Mouse (Mus musculus): ENCODE measurements around the gene Mb21d2.

- TF ChIP-seq CTCF (IDR thresholded peaks at IDR 0.05 in 2 of 3, conservative IDR thresholded peaks at IDR 0.05 in 1 of 3; ENCODE audit: control insufficient read depth in 1 of 3, insufficient read depth in 1 of 3, low read depth in 2 of 3, low read length in 3 of 3, poor library complexity in 1 of 3, severe bottlenecking in 1 of 3) (no peak), ZNF384 (IDR thresholded peaks at IDR 0.05; ENCODE audit: low read depth, low read length) (no peak), NELFE (IDR thresholded peaks at IDR 0.05; ENCODE audit: low read depth, low read length) (no peak), POLR2A (IDR thresholded peaks at IDR 0.05; ENCODE audit: control insufficient read depth in 1 of 2, insufficient read depth in 1 of 2, low read depth in 1 of 2, low read length in 2 of 2, poor library complexity in 1 of 2) (no peak), GATA1 (IDR thresholded peaks at IDR 0.05; ENCODE audit: low read depth, low read length) (no peak), BHLHE40 (IDR thresholded peaks at IDR 0.05; ENCODE audit: borderline replicate concordance, low read depth, low read length) (no peak), GABPA (IDR thresholded peaks at IDR 0.05; ENCODE audit: low read depth, low read length) (no peak), POLR2AphosphoS5 (IDR thresholded peaks at IDR 0.05; ENCODE audit: borderline replicate concordance, low read depth, low read length) (no peak), MAFK (IDR thresholded peaks at IDR 0.05; ENCODE audit: borderline replicate concordance, low read depth, low read length) (no peak)
Observed at GRCm38 (mm10) chr16:28949810-28950209, 20.3 kb upstream of the Mb21d2 start.
